Mouse (Mus musculus): ENCODE data around the gene Tpi1.

Gene Tpi1

GRCm38 (mm10) chr6:124813933-124814332, at the start of gene Tpi1:
Tpi1 (minus strand) TSS chr6:124814296.
- DNase-seq, result peak; percentile 93 to 94

GRCm38 (mm10) chr6:124863125-124863657, 49.1 kb upstream of the Tpi1 start:
- DNase-seq, result peak; percentile 53 to 56

GRCm38 (mm10) chr6:124862406-124863124, 48.5 kb upstream of the Tpi1 start:
- DNase-seq, result peak; percentile 35 to 38

GRCm38 (mm10) chr6:124861802-124862201, 47.7 kb upstream of the Tpi1 start:
- DNase-seq, result peak in 1 of 2 experiments; percentile 59

GRCm38 (mm10) chr6:124861266-124861665, 47.2 kb upstream of the Tpi1 start:
- DNase-seq, result peak in 1 of 2 experiments; percentile 57

- DNase-seq, result peak in 1 of 2 experiments; percentile 38
Measured at GRCm38 (mm10) chr6:124860511-124860910, 46.4 kb upstream of the Tpi1 start.

- peak; percentile 96 to 97 for DNase-seq
Measured at GRCm38 (mm10) chr6:124859725-124860124, 45.6 kb upstream of the Tpi1 start.

GRCm38 (mm10) chr6:124858561-124859318, 44.6 kb upstream of the Tpi1 start:
- DNase-seq, result peak in 1 of 2 experiments; percentile 43

- peak in 1 of 2 experiments; percentile 30 for DNase-seq
Measured at GRCm38 (mm10) chr6:124857840-124858530, 43.9 kb upstream of the Tpi1 start.

- DNase-seq, result peak; percentile 92 to 94
Measured at GRCm38 (mm10) chr6:124856916-124857839, 43.1 kb upstream of the Tpi1 start, which contains the start of gene P3h3. P3h3 (minus strand) TSS chr6:124857752.

- peak; percentile 48 to 69 for DNase-seq
Measured at GRCm38 (mm10) chr6:124856321-124856720, 42.2 kb upstream of the Tpi1 start.

- DNase-seq, result no peak
Measured at GRCm38 (mm10) chr6:124854647-124855046, 40.6 kb upstream of the Tpi1 start.

- no peak for DNase-seq
Measured at GRCm38 (mm10) chr6:124850535-124850934, 36.4 kb upstream of the Tpi1 start.

- DNase-seq, result peak; percentile 95 to 96
Measured at GRCm38 (mm10) chr6:124847305-124847704, 33.2 kb upstream of the Tpi1 start.

GRCm38 (mm10) chr6:124840241-124841167, 26.4 kb upstream of the Tpi1 start, which contains the start of gene Gnb3:
Gnb3 (minus strand) TSS chr6:124840275.
- no peak for DNase-seq

- peak; percentile 34 to 46 for DNase-seq
Measured at GRCm38 (mm10) chr6:124839805-124840204, 25.7 kb upstream of the Tpi1 start.

GRCm38 (mm10) chr6:124836411-124836810, 22.3 kb upstream of the Tpi1 start:
- DNase-seq, result no peak

GRCm38 (mm10) chr6:124835531-124835930, 21.4 kb upstream of the Tpi1 start:
- no peak for DNase-seq

GRCm38 (mm10) chr6:124834512-124835081, 20.5 kb upstream of the Tpi1 start:
- DNase-seq, result no peak

GRCm38 (mm10) chr6:124831649-124832048, 17.6 kb upstream of the Tpi1 start:
- DNase-seq, result no peak
